Mouse (Mus musculus): ENCODE measurements at regions not wholly inside any gene's neighbourhood (a gene's known extent, or its start where the extent isn't known, plus 50 kb on each side); places are given as distances from the start of the nearest gene placed in this dataset.

GRCm38 (mm10) chr1:4687605-4688004 lies 120.1 kb upstream of the Gm37988 start:
- DNase-seq = no peak

GRCm38 (mm10) chr1:4689096-4689495 lies 118.6 kb upstream of the Gm37988 start:
- DNase-seq = peak; percentile 25

- no peak for DNase-seq
These were observed 104.4 kb upstream of the Gm37988 start for GRCm38 (mm10) chr1:4703316-4703715.

GRCm38 (mm10) chr1:4706171-4706570 lies 101.5 kb upstream of the Gm37988 start:
- DNase-seq = no peak

- no peak for DNase-seq
These were observed 85.3 kb upstream of the Gm37988 start for GRCm38 (mm10) chr1:4722333-4722931.

All from kidney, postnatal 10 days (tissue).